Comparison of ENCODE assay signal across 7 mouse cellular contexts in genomic region chr4:106907701-106908425, GRCm38 (mm10). TPM values are rescaled to one million over a fixed set of nuclear protein-coding genes. Genes with fewer than 3 reads are reported as not detected.
DNase-seq lines count a peak whose midpoint lies in the region; ATAC-seq and TF ChIP-seq lines count a peak whose summit lies in the region.

No protein-coding gene starts in this region.

- H3K9ac ChIP-seq in embryonic facial prominence, embryonic 12.5 days: peak overlapping the region; percentile 29
- no peak overlapping the region; the same call in 1 of the 2 replicates for H3K9ac ChIP-seq in heart, postnatal 0 days (replicated peaks; ENCODE audit: low read depth, low read length)

- peak; percentile 30 for ATAC-seq in embryonic facial prominence, embryonic 12.5 days (ENCODE audit: insufficient number of reproducible peaks, insufficient read depth, low FRiP score, low TSS enrichment)
- ATAC-seq in heart, postnatal 0 days (ENCODE audit: insufficient read depth, low read depth): no peak

- TF ChIP-seq CTCF in heart, postnatal 0 days (IDR thresholded peaks at IDR 0.05; ENCODE audit: low read depth): no peak
- no peak for TF ChIP-seq CTCF in layer of hippocampus, adult 2 months (conservative IDR thresholded peaks at IDR 0.05)

- H3K4me3 ChIP-seq in embryonic facial prominence, embryonic 12.5 days: no peak overlapping the region
- peak overlapping the region; percentile 7 for H3K4me3 ChIP-seq in heart, postnatal 0 days (ENCODE audit: low read depth, low read length)
- H3K4me3 ChIP-seq in layer of hippocampus, adult 2 months: no peak overlapping the region

- 4% methylated on average over 17 of the region's 17 CpGs for WGBS in embryonic facial prominence, embryonic 12.5 days
- 18% methylated on average over 17 of the region's 17 CpGs for WGBS in heart, postnatal 0 days

- peak overlapping the region; percentile 95 for H3K4me2 ChIP-seq in embryonic facial prominence, embryonic 12.5 days (replicated peaks)
- peak overlapping the region; percentile 97 for H3K4me2 ChIP-seq in heart, postnatal 0 days (ENCODE audit: low read depth, low read length)

- no peaks in the 10 kb centered on the region for H3K36me3 ChIP-seq in embryonic facial prominence, embryonic 12.5 days
- H3K36me3 ChIP-seq in heart, postnatal 0 days (replicated peaks; ENCODE audit: control insufficient read depth, insufficient read depth, low read length): no peaks in the 10 kb centered on the region

- no peak for TF ChIP-seq EP300 in heart, postnatal 0 days (IDR thresholded peaks at IDR 0.05; ENCODE audit: low read depth)

- H3K27me3 ChIP-seq in embryonic facial prominence, embryonic 12.5 days: no peaks in the 10 kb centered on the region
- no peaks in the 10 kb centered on the region for H3K27me3 ChIP-seq in heart, postnatal 0 days (ENCODE audit: control insufficient read depth, insufficient read depth, low read length)

- H3K4me1 ChIP-seq in embryonic facial prominence, embryonic 12.5 days: peaks cover 27% of the 10 kb centered on the region
- peaks cover 32% of the 10 kb centered on the region for H3K4me1 ChIP-seq in heart, postnatal 0 days (ENCODE audit: control insufficient read depth, insufficient read depth)

- peak overlapping the region; percentile 100 for H3K27ac ChIP-seq in embryonic facial prominence, embryonic 12.5 days
- peak overlapping the region; percentile 94 for H3K27ac ChIP-seq in heart, postnatal 0 days (ENCODE audit: low read depth)
- no peak overlapping the region; the same call in 1 of the 2 replicates for H3K27ac ChIP-seq in layer of hippocampus, adult 2 months

- DNase-seq in MN1 (ENCODE audit: low spot score): peak; percentile 47
- peak; percentile 67 for DNase-seq in heart, postnatal 0 days (ENCODE audit: low spot score)
- DNase-seq in kidney, postnatal 36 days: peak; percentile 18 to 45
- peak; percentile 54 for DNase-seq in mesoderm, embryonic 11.5 days (ENCODE audit: low read depth, low spot score)
- peak; percentile 48 for DNase-seq in thymus, postnatal 0 days (ENCODE audit: low spot score)
- no peak for DNase-seq in layer of hippocampus, adult 2 months (ENCODE audit: low spot score in 2 of 2)

- H3K9me3 ChIP-seq in embryonic facial prominence, embryonic 12.5 days: no peaks in the 10 kb centered on the region
- H3K9me3 ChIP-seq in heart, postnatal 0 days (replicated peaks; ENCODE audit: control insufficient read depth, low read length): no peaks in the 10 kb centered on the region

RNA-seq across cellular contexts. Expression of gene Ssbp3, which starts 2.6 kb away (rescaled TPM):
- polyA plus RNA-seq in embryonic facial prominence, embryonic 12.5 days (2016; fragmentation: Nextera tagmentation; extraction: Ambion mirVana): 275 and 279 TPM in 2 replicates
- total RNA-seq in heart, postnatal 0 days (2014; rRNA removed; ENCODE audit: low replicate concordance): 35.6 and 41.1 TPM in 2 replicates
- 25.9 and 29.0 TPM in 2 replicates for polyA plus RNA-seq in heart, postnatal 0 days (2015; fragmentation: Nextera tagmentation; extraction: Ambion mirVana)
- polyA plus RNA-seq in thymus, postnatal 0 days (2015; fragmentation: Nextera tagmentation; extraction: Ambion mirVana): 93.6 and 106 TPM in 2 replicates
- total RNA-seq in layer of hippocampus, adult 2 months (2021): 100 to 1,000 TPM; 157 TPM

Comparison
In these comparisons a context has a peak if more than half of its experiments do, and no peak if none do; other contexts are left out.
1. DNase-seq: peak in MN1 (single experiment), heart, postnatal 0 days (single experiment), kidney, postnatal 36 days (2 of 2), mesoderm, embryonic 11.5 days (single experiment) and thymus, postnatal 0 days (single experiment); none in layer of hippocampus, adult 2 months (0 of 2).